Mouse (Mus musculus): ENCODE data around the gene Rprd1b. TPM values are rescaled to one million over a fixed set of nuclear protein-coding genes. Genes with fewer than 3 reads are reported as not detected.

Rprd1b gene
- total RNA-seq, 2 experiments from 2014 or later = 23.2 to 29.3 TPM

GRCm38 (mm10) chr2:158120868-158121267 is 92.6 kb downstream of the Rprd1b start:
- no peak for DNase-seq (ENCODE audit: low spot score)

- peak; percentile 88 for DNase-seq (ENCODE audit: low spot score)
Measured at GRCm38 (mm10) chr2:158121645-158122326, 93.5 kb downstream of the Rprd1b start.

GRCm38 (mm10) chr2:158122814-158123213 is 94.5 kb downstream of the Rprd1b start:
- no peak for DNase-seq (ENCODE audit: low spot score)

GRCm38 (mm10) chr2:158127245-158127644 is 98.9 kb downstream of the Rprd1b start:
- DNase-seq (ENCODE audit: low spot score) = peak; percentile 69

- DNase-seq (ENCODE audit: low spot score) = peak; percentile 58
Measured at GRCm38 (mm10) chr2:158127872-158128271, 99.6 kb downstream of the Rprd1b start.

GRCm38 (mm10) chr2:158128461-158129130 is 100.3 kb downstream of the Rprd1b start:
- no peak for DNase-seq (ENCODE audit: low spot score)

GRCm38 (mm10) chr2:158129291-158130002 is 101.2 kb downstream of the Rprd1b start:
- DNase-seq (ENCODE audit: low spot score) = no peak

- peak; percentile 76 for DNase-seq (ENCODE audit: low spot score)
Measured at GRCm38 (mm10) chr2:158130391-158130986, 102.2 kb downstream of the Rprd1b start.

GRCm38 (mm10) chr2:158131197-158131835 is 103.0 kb downstream of the Rprd1b start:
- DNase-seq (ENCODE audit: low spot score) = no peak

GRCm38 (mm10) chr2:158132320-158132719 is 104.0 kb downstream of the Rprd1b start:
- DNase-seq (ENCODE audit: low spot score) = no peak

- no peak for DNase-seq (ENCODE audit: low spot score)
Measured at GRCm38 (mm10) chr2:158133050-158133449, 104.8 kb downstream of the Rprd1b start.

GRCm38 (mm10) chr2:158136205-158136604 is 107.9 kb downstream of the Rprd1b start:
- no peak for DNase-seq (ENCODE audit: low spot score)

- no peak for DNase-seq (ENCODE audit: low spot score)
Measured at GRCm38 (mm10) chr2:158137771-158138170, 109.5 kb downstream of the Rprd1b start.

- no peak for DNase-seq (ENCODE audit: low spot score)
Measured at GRCm38 (mm10) chr2:158138778-158139177, 110.5 kb downstream of the Rprd1b start.

- peak; percentile 94 for DNase-seq (ENCODE audit: low spot score)
Measured at GRCm38 (mm10) chr2:158139628-158140027, 111.3 kb downstream of the Rprd1b start.

- DNase-seq (ENCODE audit: low spot score) = no peak
Measured at GRCm38 (mm10) chr2:158140664-158141063, 112.4 kb downstream of the Rprd1b start.

- no peak for DNase-seq (ENCODE audit: low spot score)
Measured at GRCm38 (mm10) chr2:158141271-158141670, 113.0 kb downstream of the Rprd1b start.

- DNase-seq (ENCODE audit: low spot score) = peak; percentile 39
Measured at GRCm38 (mm10) chr2:158141690-158142440, 113.6 kb downstream of the Rprd1b start.

GRCm38 (mm10) chr2:158142981-158143380 is 114.7 kb downstream of the Rprd1b start:
- no peak for DNase-seq (ENCODE audit: low spot score)

- DNase-seq (ENCODE audit: low spot score) = no peak
Measured at GRCm38 (mm10) chr2:158143816-158144215, 115.5 kb downstream of the Rprd1b start.

- DNase-seq (ENCODE audit: low spot score) = no peak
Measured at GRCm38 (mm10) chr2:158144263-158144662, 116.0 kb downstream of the Rprd1b start.

All from gastrocnemius, adult 18-20 months (tissue).